Mouse (Mus musculus): ENCODE results near the gene Hlcs. TPM values are rescaled to one million over a fixed set of nuclear protein-coding genes. Genes with fewer than 3 reads are reported as not detected.

The Hlcs gene
- polyA plus RNA-seq, 1 experiment from 2014 or later, result 7.4 TPM

DNA sequence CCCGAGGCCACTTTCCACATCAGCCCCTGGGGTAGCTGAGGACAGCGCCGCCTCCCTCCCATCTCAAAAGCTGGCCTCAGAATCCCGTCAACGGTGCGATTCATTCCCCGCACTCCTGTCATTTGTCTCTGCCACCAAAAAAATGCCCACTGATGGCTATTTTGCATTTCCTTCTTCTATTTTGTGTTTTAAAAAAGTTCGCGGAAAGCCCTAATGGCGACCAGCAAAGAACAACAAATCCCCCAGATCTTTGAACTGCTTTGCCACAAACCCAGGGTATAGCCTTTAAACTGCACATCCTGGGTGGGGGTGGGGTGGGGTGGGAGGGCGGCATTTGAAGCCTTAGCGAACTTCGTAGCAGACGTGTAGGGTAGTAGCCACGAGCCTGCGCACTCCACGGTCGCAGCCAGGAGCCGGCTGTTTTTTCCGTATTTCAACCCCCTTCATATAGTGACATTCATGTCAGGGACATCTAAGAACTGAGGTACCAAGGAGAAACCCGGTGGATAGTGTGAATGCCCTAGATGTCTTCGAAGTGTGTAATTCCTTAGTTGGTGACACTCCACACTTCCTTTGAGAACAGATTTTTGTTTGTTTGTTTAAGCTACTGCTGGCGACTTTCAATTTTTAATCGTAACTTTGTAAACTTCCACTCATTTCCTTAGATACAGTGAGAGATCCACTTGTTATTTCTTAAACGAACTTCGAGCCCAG, 218.1 kb downstream of the Hlcs start:
- no peaks in the 10 kb centered on the region for H3K36me3 ChIP-seq
- no peaks in the 10 kb centered on the region for H3K9me3 ChIP-seq (replicated peaks)
- H3K9ac ChIP-seq, result no peak overlapping the region
- WGBS, result 2% methylated on average over 26 of the region's 26 CpGs
- H3K4me3 ChIP-seq, result peak overlapping the region; percentile 1; the same call in 1 of the 2 replicates
- ATAC-seq (replicated peaks; ENCODE audit: insufficient number of reproducible peaks, insufficient read depth, low FRiP score, low read depth), result no peak
- H3K27ac ChIP-seq, result no peak overlapping the region
- no peak overlapping the region for H3K4me2 ChIP-seq
- H3K4me1 ChIP-seq (replicated peaks), result 0 out of 2 replicates have a peak, but pooled peaks cover 3% of the 10 kb centered on the region
- peaks cover 95% of the 10 kb centered on the region for H3K27me3 ChIP-seq

DNA sequence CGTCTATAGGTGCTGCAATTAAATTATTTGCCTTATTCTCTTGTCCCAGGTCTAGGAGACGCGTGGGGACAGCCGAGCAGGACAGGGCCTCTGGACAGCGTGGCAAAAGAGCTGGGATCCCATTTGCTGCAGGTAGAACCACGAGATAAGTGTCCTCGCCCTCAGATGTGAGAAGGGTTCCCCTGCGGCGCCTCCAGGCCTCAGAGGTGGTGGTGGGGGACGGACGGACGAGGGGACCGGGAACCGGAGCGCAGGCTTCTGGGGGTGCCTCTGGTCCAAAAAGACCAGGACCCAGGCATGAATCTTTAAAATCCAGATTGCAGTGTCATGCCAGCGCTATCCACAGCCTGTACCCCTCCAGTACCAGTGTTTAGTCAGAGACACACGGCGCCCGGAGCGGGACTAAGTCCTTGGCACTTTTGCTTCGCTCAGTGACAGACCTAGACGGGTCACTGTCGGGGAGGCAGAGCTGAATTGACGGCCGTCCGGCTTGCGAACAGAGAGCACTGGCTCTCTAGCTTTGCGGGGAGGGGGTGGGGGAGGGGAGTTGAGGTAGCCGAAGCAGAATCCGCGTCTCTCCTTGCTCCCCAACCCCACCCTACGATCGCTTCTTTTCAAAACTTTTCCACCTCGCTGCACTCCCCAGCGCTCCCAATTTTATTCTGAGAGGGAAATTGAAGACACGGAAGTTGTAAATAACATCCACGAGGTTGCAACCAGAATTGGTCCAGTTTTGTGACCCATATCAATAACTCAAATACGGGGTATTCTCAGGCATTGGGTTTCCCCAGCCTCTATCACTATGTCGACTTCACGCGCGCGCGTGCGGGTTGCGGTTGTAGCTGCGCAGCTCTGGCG, 218.9 kb downstream of the Hlcs start:
- no peak for ATAC-seq (replicated peaks; ENCODE audit: insufficient number of reproducible peaks, insufficient read depth, low FRiP score, low read depth)
- no peaks in the 10 kb centered on the region for H3K9me3 ChIP-seq (replicated peaks)
- 0 out of 2 replicates have a peak, but pooled peaks cover 3% of the 10 kb centered on the region for H3K4me1 ChIP-seq (replicated peaks)
- no peak overlapping the region for H3K4me2 ChIP-seq
- peaks cover 95% of the 10 kb centered on the region for H3K27me3 ChIP-seq
- H3K4me3 ChIP-seq, result peak overlapping the region; percentile 1; the same call in 1 of the 2 replicates
- H3K27ac ChIP-seq, result no peak overlapping the region
- no peak overlapping the region for H3K9ac ChIP-seq
- H3K36me3 ChIP-seq, result no peaks in the 10 kb centered on the region
- 2% methylated on average over 48 of the region's 48 CpGs for WGBS

DNA sequence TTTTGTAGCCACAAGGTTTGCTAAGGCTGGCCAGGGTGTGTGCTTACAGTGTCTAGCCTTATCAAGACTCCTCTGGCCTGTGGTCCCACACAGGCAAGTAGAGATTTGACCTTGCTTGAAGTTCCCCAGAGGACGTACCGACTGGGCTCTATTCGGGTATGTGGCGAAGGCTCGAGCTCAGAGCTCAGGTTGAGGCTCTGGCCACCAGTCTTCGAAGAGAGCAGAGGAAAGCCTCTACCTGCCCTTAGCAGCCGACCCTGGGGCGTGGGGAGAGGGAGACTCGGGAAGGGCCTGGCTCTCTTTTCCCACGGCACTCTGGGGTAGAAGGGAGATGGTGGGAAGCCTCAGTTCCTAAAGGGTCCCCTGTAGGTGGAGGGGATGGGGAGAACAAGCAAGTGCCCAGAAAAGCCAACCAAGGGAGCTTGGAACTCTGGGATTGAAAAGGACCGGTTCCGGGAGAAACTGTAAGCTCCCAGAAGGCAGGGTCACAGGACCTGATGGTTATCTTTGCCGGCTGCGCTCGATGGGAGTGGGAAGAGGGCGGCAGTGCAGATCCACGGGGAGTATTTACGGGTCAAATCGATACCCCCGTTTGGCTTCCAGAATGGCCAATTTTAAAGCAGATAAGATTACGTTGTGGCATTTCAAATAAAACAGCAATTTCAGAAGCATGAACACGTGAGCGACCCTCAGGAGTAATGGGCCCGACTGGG, 220.1 kb downstream of the Hlcs start:
- H3K9me3 ChIP-seq (replicated peaks), result no peaks in the 10 kb centered on the region
- no peak overlapping the region for H3K4me3 ChIP-seq
- no peak overlapping the region for H3K4me2 ChIP-seq
- 0 out of 2 replicates have a peak, but pooled peaks cover 3% of the 10 kb centered on the region for H3K4me1 ChIP-seq (replicated peaks)
- H3K27ac ChIP-seq, result no peak overlapping the region
- WGBS, result 2% methylated on average over 24 of the region's 24 CpGs
- H3K9ac ChIP-seq, result no peak overlapping the region
- peaks cover 95% of the 10 kb centered on the region for H3K27me3 ChIP-seq
- no peak for ATAC-seq (replicated peaks; ENCODE audit: insufficient number of reproducible peaks, insufficient read depth, low FRiP score, low read depth)
- no peaks in the 10 kb centered on the region for H3K36me3 ChIP-seq

DNA sequence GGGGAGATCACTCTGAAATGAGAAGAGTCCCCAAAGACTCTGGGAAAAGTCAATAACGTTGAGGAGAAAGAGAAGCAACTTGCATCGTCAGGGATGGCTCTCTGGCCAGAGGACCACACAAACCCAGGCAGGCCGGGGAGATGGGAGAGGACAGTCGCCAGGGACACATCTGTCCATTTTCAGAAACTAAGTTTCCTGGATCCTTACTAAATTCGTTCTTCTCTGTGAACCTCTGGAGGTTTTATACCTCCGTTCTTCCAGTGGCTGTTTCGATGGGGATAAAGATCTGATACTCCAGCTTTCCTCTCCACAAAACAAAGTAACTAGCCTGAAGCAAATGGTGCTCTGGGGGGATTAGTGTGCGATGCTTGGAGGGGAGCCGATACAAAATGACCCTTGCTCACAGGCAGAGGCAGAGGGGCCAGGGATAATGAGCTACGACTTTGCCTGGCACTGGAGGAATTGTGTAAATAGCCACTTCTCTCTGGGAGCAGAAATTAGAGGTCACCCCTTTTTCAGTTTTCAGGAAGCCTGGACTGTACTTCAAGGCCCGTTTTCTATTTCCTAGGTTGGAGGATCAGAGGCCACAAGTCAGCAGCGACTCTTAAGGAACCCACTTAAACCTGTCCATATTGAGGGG, 220.7 kb downstream of the Hlcs start:
- H3K36me3 ChIP-seq, result no peaks in the 10 kb centered on the region
- no peak overlapping the region for H3K4me3 ChIP-seq
- no peak overlapping the region for H3K4me2 ChIP-seq
- no peak overlapping the region for H3K27ac ChIP-seq
- no peak overlapping the region for H3K9ac ChIP-seq
- H3K27me3 ChIP-seq, result peaks cover 95% of the 10 kb centered on the region
- 0 out of 2 replicates have a peak, but pooled peaks cover 3% of the 10 kb centered on the region for H3K4me1 ChIP-seq (replicated peaks)
- ATAC-seq (replicated peaks; ENCODE audit: insufficient number of reproducible peaks, insufficient read depth, low FRiP score, low read depth), result no peak
- WGBS, result 4% methylated on average over 12 of the region's 12 CpGs
- no peaks in the 10 kb centered on the region for H3K9me3 ChIP-seq (replicated peaks)

DNA sequence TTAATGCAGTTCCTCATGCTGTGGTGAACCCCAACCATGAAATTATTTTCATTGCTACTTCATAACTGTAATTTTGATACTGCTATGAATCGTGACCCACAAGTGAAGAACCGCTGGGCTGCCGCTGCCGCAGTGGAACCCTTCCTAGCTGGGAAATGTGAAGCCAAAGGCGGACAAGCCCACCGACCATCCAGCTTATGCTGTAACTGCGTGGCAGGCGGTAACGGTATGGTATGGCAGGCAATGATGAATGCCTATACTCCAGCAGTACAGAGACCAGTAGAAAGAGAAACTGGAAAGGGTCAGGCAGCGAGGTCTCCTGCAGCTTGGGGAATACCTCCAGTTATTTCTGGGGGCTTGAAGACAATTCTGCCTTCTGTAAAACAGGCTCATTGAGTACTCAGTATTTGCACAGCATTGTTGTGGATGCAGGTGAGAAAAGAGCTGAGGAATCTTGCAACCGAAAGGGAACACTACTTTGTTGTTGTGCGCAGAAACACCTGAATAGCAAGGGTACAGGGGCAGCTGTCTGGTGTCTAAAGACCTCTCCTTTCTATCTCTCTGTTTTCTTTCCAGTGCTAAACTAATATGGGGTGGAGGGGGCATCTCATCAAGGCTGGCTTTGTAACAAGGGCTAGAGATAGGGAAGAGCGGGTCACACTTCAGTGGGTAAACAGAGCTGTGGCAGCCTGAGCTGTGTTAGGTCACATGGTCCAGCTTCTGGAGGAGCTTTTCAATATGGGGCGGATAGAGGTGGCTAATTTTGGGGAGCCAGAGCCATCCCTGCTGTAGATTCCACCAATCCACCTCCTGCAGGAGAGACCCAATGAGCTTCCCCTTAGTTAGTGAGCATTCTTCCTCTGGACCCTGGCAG, 224.3 kb downstream of the Hlcs start:
- Histone ChIP-seq H3K27ac (no peak overlapping the region), H3K36me3 (no peaks in the 10 kb centered on the region), H3K27me3 (peaks cover 97% of the 10 kb centered on the region), H3K4me1 (replicated peaks) (peaks cover 28% of the 10 kb centered on the region), H3K4me2 (no peak overlapping the region), H3K4me3 (no peak overlapping the region), H3K9ac (no peak overlapping the region), H3K9me3 (replicated peaks) (no peaks in the 10 kb centered on the region)
- no peak for ATAC-seq (replicated peaks; ENCODE audit: insufficient number of reproducible peaks, insufficient read depth, low FRiP score, low read depth)
- 9% methylated on average over 14 of the region's 14 CpGs for WGBS

DNA sequence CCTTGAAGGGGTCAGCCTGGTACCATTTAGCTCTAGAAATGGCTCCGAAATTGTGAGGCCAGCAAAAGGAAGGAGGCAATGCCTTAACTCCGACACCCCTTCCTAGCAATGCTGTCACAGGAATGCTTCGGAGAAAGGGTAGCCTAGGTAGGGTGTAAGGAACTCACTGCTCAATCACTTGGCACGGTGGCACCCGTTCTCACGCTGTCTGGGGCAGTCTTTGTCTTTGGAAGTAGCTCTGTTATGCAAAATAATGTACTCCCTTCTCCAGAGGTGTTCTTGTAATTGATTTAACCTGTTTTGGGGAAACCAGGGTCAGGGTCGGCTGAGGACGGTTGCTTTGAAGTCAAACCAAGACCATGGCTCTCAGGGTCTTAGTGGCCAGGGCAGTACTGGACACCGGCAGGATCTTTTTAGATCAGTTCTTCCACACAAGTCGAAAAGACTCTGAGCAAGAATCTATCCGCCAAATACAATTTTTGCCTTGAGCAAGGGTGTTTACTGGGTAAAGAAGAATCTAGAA, 225.1 kb downstream of the Hlcs start:
- peaks cover 97% of the 10 kb centered on the region for H3K27me3 ChIP-seq
- H3K27ac ChIP-seq, result no peak overlapping the region
- WGBS, result 6% methylated on average over 11 of the region's 11 CpGs
- no peak for ATAC-seq (replicated peaks; ENCODE audit: insufficient number of reproducible peaks, insufficient read depth, low FRiP score, low read depth)
- no peaks in the 10 kb centered on the region for H3K9me3 ChIP-seq (replicated peaks)
- no peaks in the 10 kb centered on the region for H3K36me3 ChIP-seq
- H3K4me1 ChIP-seq (replicated peaks), result peaks cover 25% of the 10 kb centered on the region
- H3K9ac ChIP-seq, result no peak overlapping the region
- no peak overlapping the region for H3K4me3 ChIP-seq
- H3K4me2 ChIP-seq, result no peak overlapping the region

DNA sequence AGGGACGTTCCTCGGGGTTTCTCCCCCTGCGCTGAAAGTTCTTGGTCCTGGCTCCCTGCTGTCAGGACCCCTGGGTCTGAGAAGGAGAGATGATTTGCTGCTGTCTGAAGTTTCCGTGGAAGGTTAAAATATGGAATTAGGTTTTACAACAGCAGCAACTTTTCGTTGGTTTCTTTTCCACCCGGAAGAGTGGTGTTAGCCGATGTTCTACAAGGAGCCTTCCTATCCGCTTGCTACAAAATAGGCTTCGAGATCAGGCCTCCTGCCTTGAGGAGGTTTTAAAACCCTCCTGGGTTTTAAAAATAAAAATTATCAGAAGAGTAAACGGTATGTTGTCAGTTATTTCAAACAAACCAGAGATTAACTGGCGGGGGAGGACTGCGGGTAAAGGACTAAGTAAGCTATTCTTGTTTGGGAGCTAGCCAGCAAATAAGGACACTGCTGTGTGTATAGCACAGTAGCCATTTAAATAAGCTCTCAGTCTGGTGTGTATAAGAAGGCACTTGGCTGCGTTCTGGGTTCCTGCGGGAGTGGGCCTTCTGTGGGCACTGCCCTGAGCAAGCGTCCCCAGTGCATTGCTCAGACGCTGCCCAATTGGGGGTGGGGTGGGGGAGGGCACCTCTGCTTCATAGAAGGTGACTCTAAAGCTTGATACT, 225.7 kb downstream of the Hlcs start:
- Histone ChIP-seq H3K36me3 (no peaks in the 10 kb centered on the region), H3K4me3 (peak overlapping the region; percentile 24), H3K4me1 (replicated peaks) (peaks cover 24% of the 10 kb centered on the region), H3K27me3 (peaks cover 97% of the 10 kb centered on the region), H3K9ac (no peak overlapping the region), H3K4me2 (peak overlapping the region; percentile 21), H3K27ac (no peak overlapping the region), H3K9me3 (replicated peaks) (no peaks in the 10 kb centered on the region)
- 8% methylated on average over 16 of the region's 16 CpGs for WGBS
- ATAC-seq (replicated peaks; ENCODE audit: insufficient number of reproducible peaks, insufficient read depth, low FRiP score, low read depth), result no peak

DNA sequence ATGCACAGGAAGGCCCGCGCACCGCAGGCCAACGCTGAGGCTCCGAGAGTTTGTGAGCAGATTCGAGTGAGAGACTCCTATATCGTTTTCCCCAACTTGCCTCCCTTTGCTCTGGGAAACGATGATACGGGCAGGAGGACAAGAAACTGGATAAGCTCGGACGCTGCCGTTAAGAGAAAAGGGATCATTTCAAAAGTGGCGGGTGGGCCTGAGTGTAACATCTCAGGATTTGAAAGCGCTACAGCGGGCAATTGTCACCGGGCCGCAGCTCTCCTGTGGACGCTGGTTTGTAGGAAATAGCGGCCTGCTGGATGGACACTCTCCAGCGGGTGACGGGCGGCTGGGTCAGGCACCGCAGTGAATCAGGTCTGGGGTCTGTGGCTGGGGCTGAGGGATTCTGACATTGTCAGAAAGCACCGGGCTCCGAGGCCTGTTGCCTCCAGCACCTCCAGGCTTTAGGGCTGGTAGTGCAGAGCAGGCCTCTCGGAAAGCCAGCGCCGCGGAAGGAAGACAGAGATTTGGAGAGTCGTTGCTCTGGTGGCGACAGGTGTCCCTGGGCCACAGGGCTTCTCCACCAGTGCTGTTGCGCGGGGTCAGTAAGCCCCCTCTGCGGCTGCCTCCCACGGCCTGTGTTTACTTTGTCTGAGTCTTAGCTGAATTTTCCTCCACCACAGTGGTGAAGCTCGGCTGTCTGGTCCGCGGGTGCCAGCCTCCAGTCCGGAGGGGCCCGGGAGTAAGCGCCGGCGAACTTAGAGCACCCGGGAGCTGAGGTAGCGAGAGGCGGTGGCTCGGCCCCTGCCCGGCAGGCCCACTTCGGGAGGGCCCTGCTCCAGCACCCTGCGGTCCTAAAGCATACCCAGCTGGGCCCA, 226.4 kb downstream of the Hlcs start:
- Histone ChIP-seq H3K4me1 (replicated peaks) (peaks cover 24% of the 10 kb centered on the region), H3K9ac (no peak overlapping the region), H3K9me3 (replicated peaks) (no peaks in the 10 kb centered on the region), H3K36me3 (no peaks in the 10 kb centered on the region), H3K27me3 (peaks cover 97% of the 10 kb centered on the region), H3K4me3 (peak overlapping the region; percentile 24), H3K4me2 (peak overlapping the region; percentile 21), H3K27ac (no peak overlapping the region)
- ATAC-seq (replicated peaks; ENCODE audit: insufficient number of reproducible peaks, insufficient read depth, low FRiP score, low read depth), result no peak
- 3% methylated on average over 50 of the region's 50 CpGs for WGBS

DNA sequence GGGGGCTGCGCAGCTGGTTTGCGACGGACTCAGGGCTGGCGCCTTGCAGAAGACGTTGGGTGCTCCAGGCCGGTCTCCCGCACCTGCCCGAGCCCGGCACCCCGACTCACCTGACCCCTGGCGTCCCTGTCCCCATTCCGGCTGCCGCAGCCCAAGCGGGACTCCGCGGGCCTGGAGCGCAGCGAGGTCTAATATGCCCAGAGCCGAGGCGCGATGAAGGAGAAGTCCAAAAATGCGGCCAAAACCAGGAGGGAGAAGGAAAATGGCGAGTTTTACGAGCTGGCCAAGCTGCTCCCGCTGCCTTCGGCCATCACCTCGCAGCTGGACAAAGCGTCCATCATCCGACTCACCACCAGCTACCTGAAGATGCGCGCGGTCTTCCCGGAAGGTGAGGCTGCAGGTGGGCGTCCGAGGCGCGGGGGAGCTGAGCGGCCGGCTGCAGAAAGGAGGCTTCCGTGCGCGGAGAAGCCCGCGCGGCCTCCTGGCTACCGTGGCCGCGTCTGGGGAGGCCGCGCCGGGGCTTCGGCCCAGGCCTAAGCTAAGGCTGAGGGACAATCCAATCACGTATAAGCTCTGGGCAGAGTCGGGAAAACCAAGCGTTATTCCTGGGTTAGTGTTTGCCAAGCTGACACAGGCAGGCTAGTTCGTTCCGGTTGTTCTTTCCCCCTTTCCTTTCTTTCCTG, 227.6 kb downstream of the Hlcs start:
- Histone ChIP-seq H3K36me3 (no peaks in the 10 kb centered on the region), H3K4me3 (peak overlapping the region; percentile 49), H3K4me2 (peak overlapping the region; percentile 78), H3K4me1 (replicated peaks) (peaks cover 24% of the 10 kb centered on the region), H3K27ac (no peak overlapping the region), H3K27me3 (peaks cover 97% of the 10 kb centered on the region), H3K9ac (peak overlapping the region; percentile 23; the same call in 1 of the 2 replicates), H3K9me3 (replicated peaks) (no peaks in the 10 kb centered on the region)
- WGBS, result 2% methylated on average over 57 of the region's 57 CpGs
- no peak for ATAC-seq (replicated peaks; ENCODE audit: insufficient number of reproducible peaks, insufficient read depth, low FRiP score, low read depth)
